Mouse (Mus musculus): Measurements from ENCODE around the gene Atp23. TPM values are rescaled to one million over a fixed set of nuclear protein-coding genes. Genes with fewer than 3 reads are reported as not detected.

Atp23 gene
- polyA plus RNA-seq (2015; fragmentation: Nextera tagmentation; extraction: Ambion mirVana): 18.9 and 20.5 TPM in 2 replicates

DNA sequence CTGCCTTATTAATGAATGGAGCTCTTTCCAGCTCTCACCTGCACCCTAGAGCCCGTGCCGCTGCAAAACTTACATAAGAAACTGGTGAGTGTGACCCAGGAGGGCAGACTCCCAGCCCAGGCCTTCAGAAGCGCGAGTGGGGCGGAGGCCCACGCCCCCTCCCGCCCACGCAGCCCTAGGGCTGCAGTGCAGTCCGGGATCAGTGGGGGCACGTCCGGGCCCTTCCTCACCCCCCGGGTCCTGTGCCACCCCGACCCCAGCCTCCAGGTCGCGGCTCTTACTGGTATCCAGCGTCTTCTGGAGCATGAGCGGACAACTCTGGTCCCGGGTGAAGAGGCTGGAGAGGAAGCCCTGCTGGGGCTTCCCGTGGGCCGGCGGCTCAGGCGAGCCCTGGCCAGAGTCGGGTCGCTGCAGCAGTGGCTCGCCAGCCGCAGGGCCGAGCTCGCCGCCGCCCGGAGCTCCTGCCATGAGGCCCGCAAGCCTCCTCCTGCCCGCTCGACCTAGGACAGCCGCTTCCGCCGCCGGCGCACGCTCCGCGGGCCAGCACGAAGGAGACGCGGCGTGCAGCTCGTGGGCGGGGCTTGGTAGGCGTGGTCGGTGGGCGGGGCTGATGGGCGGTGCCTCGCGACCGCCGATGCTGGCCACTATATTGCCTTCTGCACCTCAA, at the start of gene Atp23:
Gene Atp23 (minus strand): TSS at position 535 of the 667 bp plus-strand sequence.
- H3K27ac ChIP-seq: no peak within 1 kb of the TSS
- H3K9me3 ChIP-seq: no peaks in the 10 kb centered on the region
- peaks cover 22% of the 10 kb centered on the region for H3K36me3 ChIP-seq
- H3K27me3 ChIP-seq: no peaks in the 10 kb centered on the region
- under 1% methylated on average over 41 of the region's 56 CpGs for WGBS
- peaks cover 15% of the 10 kb centered on the region for H3K4me1 ChIP-seq
- ATAC-seq (ENCODE audit: low FRiP score, low read depth): peak; percentile 83
- H3K4me2 ChIP-seq (replicated peaks): peak within 1 kb of the TSS; percentile 96
- peak within 1 kb of the TSS; percentile 83 for H3K9ac ChIP-seq
- peak within 1 kb of the TSS; percentile 79 for H3K4me3 ChIP-seq

DNA sequence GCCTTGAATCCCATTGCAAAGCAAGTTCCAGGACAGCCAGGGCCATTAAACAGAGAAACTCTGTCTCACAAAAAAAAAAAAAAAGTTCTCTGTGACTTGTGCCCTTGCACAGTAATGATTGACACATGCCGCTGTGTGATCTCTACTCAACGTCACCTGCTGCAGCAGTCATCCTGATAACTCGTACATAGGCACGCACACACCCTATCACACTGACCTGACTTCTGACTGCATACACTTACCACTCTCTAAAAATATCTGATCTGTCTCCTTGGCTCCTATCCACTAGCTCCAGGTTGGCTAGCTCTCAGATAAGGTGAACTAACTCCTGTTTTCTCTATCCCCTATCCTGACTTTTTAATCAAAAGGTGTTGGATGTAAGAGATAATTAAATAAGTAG, 49.4 kb upstream of the Atp23 start:
- ATAC-seq (ENCODE audit: low FRiP score, low read depth): no peak
- H3K36me3 ChIP-seq: no peaks in the 10 kb centered on the region
- WGBS: 88% methylated on average over 4 of the region's 4 CpGs
- H3K9me3 ChIP-seq: no peaks in the 10 kb centered on the region
- H3K4me2 ChIP-seq (replicated peaks): no peak overlapping the region
- no peaks in the 10 kb centered on the region for H3K27me3 ChIP-seq
- H3K9ac ChIP-seq: no peak overlapping the region
- no peak overlapping the region for H3K4me3 ChIP-seq
- H3K4me1 ChIP-seq: peaks cover 16% of the 10 kb centered on the region
- no peak overlapping the region for H3K27ac ChIP-seq

- no peak for ATAC-seq (ENCODE audit: low FRiP score, low read depth)
- H3K4me1 ChIP-seq: peaks cover 16% of the 10 kb centered on the region
- no peak overlapping the region for H3K9ac ChIP-seq
- H3K9me3 ChIP-seq: no peaks in the 10 kb centered on the region
- no peak overlapping the region for H3K4me3 ChIP-seq
- no peak overlapping the region for H3K27ac ChIP-seq
- H3K4me2 ChIP-seq (replicated peaks): no peak overlapping the region
- no peaks in the 10 kb centered on the region for H3K27me3 ChIP-seq
- H3K36me3 ChIP-seq: no peaks in the 10 kb centered on the region
- 66% methylated on average over 5 of the region's 5 CpGs for WGBS
Measured at GRCm38 (mm10) chr10:126949824-126950223, 48.7 kb upstream of the Atp23 start.

DNA sequence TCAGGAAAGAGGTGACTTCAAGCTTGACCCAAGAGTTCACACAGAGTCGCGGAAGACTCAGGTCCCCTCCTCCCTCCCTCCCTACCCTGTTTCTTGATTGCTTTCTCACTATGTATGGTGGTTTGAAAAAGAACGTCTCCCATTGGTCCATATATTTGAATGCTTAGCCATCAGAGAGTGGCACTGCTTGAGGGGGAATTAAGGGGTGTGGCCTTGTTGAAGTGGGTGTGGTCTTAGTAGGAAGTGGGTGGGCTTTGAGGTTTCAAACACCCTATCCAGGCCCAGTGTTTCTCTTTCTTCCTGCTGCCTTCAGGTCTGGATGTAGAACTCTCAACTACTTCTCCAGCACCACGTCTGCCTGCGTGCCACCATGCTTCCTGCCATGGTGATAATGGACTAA, 44.4 kb upstream of the Atp23 start:
- no peaks in the 10 kb centered on the region for H3K27me3 ChIP-seq
- ATAC-seq (ENCODE audit: low FRiP score, low read depth): no peak
- no peaks in the 10 kb centered on the region for H3K9me3 ChIP-seq
- no peak overlapping the region for H3K9ac ChIP-seq
- H3K27ac ChIP-seq: no peak overlapping the region
- no peak overlapping the region for H3K4me2 ChIP-seq (replicated peaks)
- no peaks in the 10 kb centered on the region for H3K36me3 ChIP-seq
- H3K4me3 ChIP-seq: no peak overlapping the region
- peaks cover 4% of the 10 kb centered on the region; the same call in 1 of the 2 replicates for H3K4me1 ChIP-seq
- WGBS: 90% methylated on average over 5 of the region's 5 CpGs

GRCm38 (mm10) chr10:126940949-126941348, 39.8 kb upstream of the Atp23 start:
- 58% methylated on average over 7 of the region's 7 CpGs for WGBS
- Histone ChIP-seq H3K27ac (no peak overlapping the region), H3K9me3 (peaks cover 5% of the 10 kb centered on the region; the same call in 1 of the 2 replicates), H3K4me2 (replicated peaks) (no peak overlapping the region), H3K36me3 (no peaks in the 10 kb centered on the region), H3K4me1 (peaks cover 5% of the 10 kb centered on the region), H3K27me3 (no peaks in the 10 kb centered on the region), H3K4me3 (no peak overlapping the region), H3K9ac (no peak overlapping the region)
- ATAC-seq (ENCODE audit: low FRiP score, low read depth): no peak

- Histone ChIP-seq H3K4me3 (no peak overlapping the region), H3K9me3 (peaks cover 5% of the 10 kb centered on the region; the same call in 1 of the 2 replicates), H3K4me2 (replicated peaks) (peak overlapping the region; percentile 28), H3K9ac (peak overlapping the region; percentile 31; the same call in 1 of the 2 replicates), H3K36me3 (no peaks in the 10 kb centered on the region), H3K27me3 (no peaks in the 10 kb centered on the region), H3K27ac (peak overlapping the region; percentile 94), H3K4me1 (peaks cover 43% of the 10 kb centered on the region)
- WGBS: 40% methylated on average over 18 of the region's 18 CpGs
- peak; percentile 21; the same call in 1 of the 2 replicates for ATAC-seq (ENCODE audit: low FRiP score, low read depth)
Measured at GRCm38 (mm10) chr10:126935556-126936381, 34.6 kb upstream of the Atp23 start.

GRCm38 (mm10) chr10:126935121-126935520, 34.0 kb upstream of the Atp23 start:
- H3K4me3 ChIP-seq: no peak overlapping the region
- peak overlapping the region; percentile 31; the same call in 1 of the 2 replicates for H3K9ac ChIP-seq
- 53% methylated on average over 8 of the region's 8 CpGs for WGBS
- H3K9me3 ChIP-seq: peaks cover 5% of the 10 kb centered on the region; the same call in 1 of the 2 replicates
- no peak for ATAC-seq (ENCODE audit: low FRiP score, low read depth)
- H3K4me2 ChIP-seq (replicated peaks): peak overlapping the region; percentile 28
- no peaks in the 10 kb centered on the region for H3K27me3 ChIP-seq
- peak overlapping the region; percentile 94 for H3K27ac ChIP-seq
- no peaks in the 10 kb centered on the region for H3K36me3 ChIP-seq
- peaks cover 50% of the 10 kb centered on the region for H3K4me1 ChIP-seq

DNA sequence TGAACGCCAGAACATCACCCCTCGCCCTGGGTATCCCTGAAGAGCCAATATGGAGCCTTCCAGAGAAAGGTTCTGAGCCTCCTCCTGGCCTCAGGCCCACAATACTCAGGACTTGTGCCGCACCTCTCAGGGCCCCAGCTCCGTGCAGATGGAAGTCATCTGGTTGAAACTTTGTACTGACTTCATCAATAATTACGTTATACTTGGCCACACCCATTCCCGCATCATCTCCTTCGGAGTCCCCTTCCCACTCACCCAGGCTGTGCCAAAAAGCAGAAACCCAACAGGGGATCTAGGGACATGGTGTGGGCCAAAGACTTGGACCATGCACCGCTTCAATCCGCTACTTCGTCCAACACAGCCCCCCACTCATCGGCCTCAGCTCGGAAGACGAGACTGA, 33.4 kb upstream of the Atp23 start:
- H3K27me3 ChIP-seq: no peaks in the 10 kb centered on the region
- H3K9me3 ChIP-seq: peaks cover 5% of the 10 kb centered on the region; the same call in 1 of the 2 replicates
- peaks cover 55% of the 10 kb centered on the region for H3K4me1 ChIP-seq
- 71% methylated on average over 13 of the region's 13 CpGs for WGBS
- no peak for ATAC-seq (ENCODE audit: low FRiP score, low read depth)
- H3K36me3 ChIP-seq: no peaks in the 10 kb centered on the region
- H3K4me3 ChIP-seq: no peak overlapping the region
- peak overlapping the region; percentile 94 for H3K27ac ChIP-seq
- H3K9ac ChIP-seq: no peak overlapping the region
- H3K4me2 ChIP-seq (replicated peaks): peak overlapping the region; percentile 28

DNA sequence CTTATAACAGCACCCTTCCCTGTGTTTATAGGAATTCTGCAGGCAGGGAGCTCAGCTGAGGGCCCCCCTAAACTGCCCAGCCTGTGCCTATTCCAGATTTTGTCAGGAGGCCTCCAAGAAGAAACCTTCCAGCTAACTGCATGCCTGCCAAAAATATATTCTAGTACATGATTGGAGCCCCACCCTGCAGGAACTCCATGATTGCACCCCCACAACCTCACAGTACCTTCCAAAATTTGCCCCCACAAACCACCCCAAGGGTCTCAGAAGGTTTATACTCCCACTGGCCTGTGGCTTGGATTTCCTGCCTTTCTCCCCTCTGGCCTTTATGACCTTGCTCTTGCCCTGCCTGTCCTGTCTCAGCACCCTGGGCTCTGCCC, 30.6 kb upstream of the Atp23 start:
- H3K4me3 ChIP-seq: no peak overlapping the region
- no peaks in the 10 kb centered on the region for H3K9me3 ChIP-seq
- H3K27ac ChIP-seq: peak overlapping the region; percentile 99
- no peaks in the 10 kb centered on the region for H3K27me3 ChIP-seq
- peaks cover 81% of the 10 kb centered on the region for H3K4me1 ChIP-seq
- H3K36me3 ChIP-seq: no peaks in the 10 kb centered on the region
- H3K9ac ChIP-seq: peak overlapping the region; percentile 5; the same call in 1 of the 2 replicates
- ATAC-seq (ENCODE audit: low FRiP score, low read depth): no peak
- peak overlapping the region; percentile 74 for H3K4me2 ChIP-seq (replicated peaks)

- H3K9me3 ChIP-seq: no peaks in the 10 kb centered on the region
- no peaks in the 10 kb centered on the region for H3K36me3 ChIP-seq
- peaks cover 83% of the 10 kb centered on the region for H3K4me1 ChIP-seq
- H3K27ac ChIP-seq: peak overlapping the region; percentile 99
- H3K4me2 ChIP-seq (replicated peaks): peak overlapping the region; percentile 74
- 30% methylated on average over 8 of the region's 8 CpGs for WGBS
- H3K27me3 ChIP-seq: no peaks in the 10 kb centered on the region
- ATAC-seq (ENCODE audit: low FRiP score, low read depth): peak; percentile 25; the same call in 1 of the 2 replicates
- H3K9ac ChIP-seq: peak overlapping the region; percentile 5; the same call in 1 of the 2 replicates
- no peak overlapping the region for H3K4me3 ChIP-seq
Measured at GRCm38 (mm10) chr10:126931123-126931759, 30.1 kb upstream of the Atp23 start.

DNA sequence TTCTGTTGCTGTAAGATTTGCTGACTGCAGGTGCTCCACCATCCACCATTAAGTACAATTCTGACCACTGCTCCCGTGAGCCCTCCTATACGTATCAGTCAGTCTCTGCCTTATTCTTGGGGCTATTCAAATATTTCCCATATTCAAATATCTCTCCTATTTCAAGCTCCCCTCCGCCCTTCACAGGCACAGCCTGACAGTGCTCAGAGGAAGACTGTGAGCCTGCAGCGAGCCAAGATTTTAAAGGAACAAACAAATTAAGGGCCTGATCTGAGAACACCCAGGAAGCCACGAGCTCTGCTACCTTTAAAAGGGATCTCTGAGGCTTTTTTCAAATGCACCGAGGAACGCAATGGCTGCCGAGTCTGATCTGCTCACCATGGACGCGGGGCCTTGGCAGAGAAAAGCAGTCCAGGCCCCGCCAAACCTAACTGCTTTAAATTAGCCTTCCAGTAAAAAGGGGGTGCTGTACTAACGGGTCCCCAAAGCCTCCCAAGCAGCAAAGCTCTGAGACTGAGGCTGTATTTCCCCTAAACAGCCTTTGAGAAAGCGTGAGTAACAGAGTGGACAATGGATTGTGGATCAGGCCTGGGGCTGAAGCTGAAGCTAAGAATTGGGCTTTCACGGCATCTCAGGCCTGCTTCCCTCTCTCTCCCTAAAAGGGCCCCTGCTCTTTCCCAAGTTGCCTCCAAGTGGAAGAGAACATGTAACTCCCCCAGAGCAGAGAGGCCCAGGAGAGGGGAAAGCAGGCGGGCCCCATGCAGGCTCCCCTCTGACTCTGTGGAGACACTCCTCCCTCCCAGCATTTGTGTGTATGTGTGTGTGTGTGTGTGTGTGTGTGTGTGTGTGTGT, 29.3 kb upstream of the Atp23 start:
- Histone ChIP-seq H3K36me3 (no peaks in the 10 kb centered on the region), H3K4me3 (peak overlapping the region; percentile 17), H3K27me3 (no peaks in the 10 kb centered on the region), H3K9me3 (no peaks in the 10 kb centered on the region), H3K27ac (peak overlapping the region; percentile 99), H3K4me2 (replicated peaks) (peak overlapping the region; percentile 74), H3K9ac (peak overlapping the region; percentile 62), H3K4me1 (peaks cover 83% of the 10 kb centered on the region)
- 22% methylated on average over 15 of the region's 15 CpGs for WGBS
- ATAC-seq (ENCODE audit: low FRiP score, low read depth): peak; percentile 71

Measured in limb, embryonic 13.5 days (tissue).